Mouse (Mus musculus) liver, adult (tissue): ENCODE data around the gene Ssh2.

Experiments used
- GATA4 ChIP-seq: IDR thresholded peaks from 2 replicates; pipeline ENCODE4 v1.6.1; 2014; ENCODE audit warnings: mild to moderate bottlenecking, low read length; ENCODE audit not compliant: insufficient replicate concordance

The Ssh2 gene

DNA sequence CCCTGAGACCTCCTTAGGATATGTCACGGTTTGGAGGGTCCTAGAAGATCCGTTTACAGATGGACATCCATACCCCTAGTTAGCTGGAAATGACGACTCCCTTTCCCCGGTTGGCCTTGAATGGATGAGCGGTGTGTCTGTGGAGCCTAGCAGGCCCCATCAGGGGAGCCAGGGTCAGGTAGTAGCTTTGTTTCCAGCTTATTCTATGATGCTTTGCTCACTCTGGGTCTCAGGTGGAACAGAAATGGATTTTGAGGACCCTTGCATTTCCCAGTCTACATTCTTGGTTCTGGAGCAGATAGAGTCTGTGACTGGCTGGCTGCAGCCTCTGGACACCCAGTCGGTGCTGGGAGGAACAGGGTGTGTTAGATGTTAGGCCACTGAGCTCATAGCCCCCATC is 278.7 kb downstream of the Ssh2 start:
- TF ChIP-seq GATA4, result no peak

DNA sequence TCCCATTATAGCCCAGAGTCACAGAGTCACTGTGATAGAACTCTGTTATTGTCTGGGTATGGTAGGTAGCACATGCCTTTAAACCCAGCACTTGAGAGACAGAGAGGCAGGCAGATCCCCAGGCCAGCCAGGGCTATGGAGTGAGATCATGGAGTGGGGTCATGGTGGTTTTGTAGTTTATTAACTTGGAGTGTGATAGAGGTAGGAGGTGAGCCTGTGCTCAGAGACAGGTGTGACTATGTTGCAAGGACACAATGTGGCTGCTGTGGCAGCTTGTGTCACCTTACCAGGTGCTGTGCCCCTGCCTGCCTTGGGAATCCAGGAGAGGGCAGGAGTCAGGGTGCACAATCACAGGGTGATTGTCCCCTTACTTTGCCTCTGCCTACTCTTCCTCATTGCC is 279.4 kb downstream of the Ssh2 start:
- no peak for TF ChIP-seq GATA4

DNA sequence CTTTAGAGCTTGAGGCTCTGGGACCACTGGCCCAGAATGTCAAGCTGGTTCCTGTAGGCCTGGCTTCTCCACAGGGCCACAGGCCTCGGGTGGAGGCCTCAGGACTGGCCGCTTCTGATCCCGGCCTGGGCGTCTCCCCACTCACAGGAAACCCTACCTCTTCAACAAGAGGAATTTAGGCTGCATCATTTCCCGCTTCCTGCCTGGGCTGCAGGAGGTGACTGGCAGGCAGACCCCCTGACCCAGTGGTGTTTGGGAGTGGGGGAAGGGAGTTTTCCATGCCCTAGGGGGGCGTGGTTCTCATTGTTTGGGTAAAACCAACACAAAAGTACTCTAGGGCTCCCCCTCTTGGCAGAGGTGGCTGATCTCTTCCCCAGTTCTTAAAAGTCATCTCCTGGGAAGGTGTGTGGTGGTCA is 281.3 kb downstream of the Ssh2 start:
- no peak; the same call in 1 of the 2 replicates for TF ChIP-seq GATA4

DNA sequence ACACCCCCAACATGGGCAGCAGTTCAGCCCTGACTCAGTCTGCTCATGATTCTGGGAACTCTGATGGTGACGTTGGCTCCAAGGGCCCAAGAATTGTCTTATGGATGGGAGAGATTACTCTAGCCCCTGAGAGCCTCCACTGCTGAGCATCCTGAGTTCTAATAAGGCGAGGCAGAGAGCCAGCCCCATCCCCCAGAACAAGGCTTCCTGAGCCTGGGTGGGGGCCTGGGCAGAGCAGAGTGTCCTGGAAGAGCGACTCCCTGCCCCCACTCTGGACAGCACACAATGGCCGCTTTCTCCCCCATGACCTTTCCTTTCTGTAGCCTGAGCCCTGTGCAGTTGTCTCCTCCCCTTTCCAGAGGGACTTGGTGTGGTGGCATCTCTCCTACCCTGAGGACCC is 281.8 kb downstream of the Ssh2 start:
- no peak for TF ChIP-seq GATA4

DNA sequence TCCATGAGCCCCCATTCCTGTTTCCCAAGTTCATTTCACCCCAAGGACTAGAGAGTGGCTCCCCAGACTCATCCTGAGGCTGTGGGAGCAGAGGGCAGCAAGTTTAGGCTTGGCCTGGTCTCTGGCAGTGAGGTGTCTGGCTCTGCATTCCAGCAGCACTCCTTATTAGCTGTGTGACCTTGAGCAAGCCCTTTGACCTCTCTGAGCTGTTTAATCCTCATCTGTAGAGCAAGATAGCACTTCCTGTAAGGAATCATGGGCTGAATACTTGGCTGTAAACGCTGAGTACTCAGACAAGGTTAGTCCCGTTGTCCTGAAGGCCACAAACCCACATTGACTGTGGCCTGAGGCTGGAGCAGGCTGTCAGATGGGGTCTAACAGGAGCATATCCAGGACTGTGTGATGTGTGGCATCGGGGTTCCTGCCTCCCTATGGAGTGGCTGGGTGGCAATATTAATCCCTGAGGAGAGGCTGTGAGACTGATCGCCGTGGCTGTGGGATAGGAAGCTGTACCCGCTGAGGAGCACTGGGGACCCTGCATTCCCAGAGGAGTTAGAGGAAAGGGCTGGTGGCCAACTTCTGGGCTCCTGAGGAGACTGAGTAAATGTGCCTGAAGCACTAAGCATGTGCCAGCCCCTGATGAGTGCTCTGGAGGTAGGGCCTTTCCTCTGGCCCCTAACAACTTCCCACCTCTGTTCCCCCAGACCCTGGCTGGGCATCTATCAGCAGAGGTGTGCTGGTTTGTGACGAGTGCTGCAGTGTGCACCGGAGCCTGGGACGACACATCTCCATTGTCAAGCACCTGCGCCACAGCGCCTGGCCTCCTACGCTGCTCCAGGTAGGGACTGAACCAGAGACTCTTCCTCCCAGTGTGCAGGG is 282.4 kb downstream of the Ssh2 start:
- no peak for TF ChIP-seq GATA4

DNA sequence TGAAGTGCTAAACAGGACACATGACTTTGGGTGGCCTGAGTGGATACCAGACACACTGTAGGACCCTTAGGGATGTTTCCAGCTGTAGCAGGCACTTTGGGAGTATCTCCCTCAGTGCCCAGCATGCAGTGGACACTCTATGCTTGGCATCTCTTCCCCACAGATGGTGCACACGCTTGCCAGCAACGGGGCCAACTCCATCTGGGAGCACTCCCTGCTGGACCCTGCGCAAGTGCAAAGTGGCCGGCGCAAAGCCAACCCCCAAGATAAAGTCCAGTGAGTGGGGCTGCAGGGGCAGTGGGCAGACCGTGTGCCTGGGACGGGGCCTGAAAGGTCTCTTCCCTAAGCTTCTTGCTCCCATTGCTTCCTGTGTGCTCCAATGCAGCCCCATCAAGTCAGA is 283.3 kb downstream of the Ssh2 start:
- no peak for TF ChIP-seq GATA4

DNA sequence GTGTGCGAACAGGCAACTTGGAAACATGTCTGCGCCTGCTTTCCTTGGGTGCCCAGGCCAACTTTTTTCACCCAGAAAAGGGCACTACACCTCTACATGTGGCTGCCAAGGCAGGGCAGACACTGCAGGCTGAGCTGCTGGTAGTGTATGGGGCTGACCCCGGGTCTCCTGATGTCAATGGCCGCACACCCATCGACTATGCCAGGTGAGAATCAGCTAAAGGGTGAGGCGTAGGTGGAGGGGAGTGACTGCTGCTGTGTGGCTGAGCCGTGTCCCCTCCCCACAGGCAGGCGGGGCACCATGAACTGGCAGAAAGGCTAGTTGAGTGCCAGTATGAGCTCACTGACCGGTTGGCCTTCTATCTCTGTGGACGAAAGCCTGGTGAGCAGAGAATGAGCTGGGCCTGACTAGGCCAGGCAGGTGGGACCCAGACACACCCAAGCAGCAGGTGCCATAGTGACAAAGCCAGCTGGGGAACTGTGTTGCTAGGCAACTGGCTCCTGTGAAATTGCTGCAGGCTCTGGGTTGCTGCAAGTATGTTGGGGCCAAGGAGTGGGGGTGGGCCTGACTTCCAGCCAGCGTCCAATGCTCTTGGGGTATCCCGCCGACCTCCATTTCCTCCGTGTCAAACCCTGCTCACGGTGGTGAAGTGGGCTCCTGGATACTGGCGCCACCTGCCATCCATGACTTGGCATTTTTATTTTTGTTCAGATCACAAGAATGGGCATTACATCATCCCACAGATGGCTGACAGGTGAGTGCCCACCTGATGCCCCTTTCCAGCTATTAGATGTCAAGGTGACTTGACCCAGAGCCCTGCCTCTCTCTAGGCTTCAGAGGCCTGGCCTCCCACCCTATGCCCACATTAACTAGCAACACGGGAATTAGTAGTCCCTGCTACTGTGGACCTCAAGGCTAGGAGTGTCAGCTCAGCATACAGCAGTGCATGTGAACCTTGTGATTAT is 284.6 kb downstream of the Ssh2 start:
- no peak for TF ChIP-seq GATA4

DNA sequence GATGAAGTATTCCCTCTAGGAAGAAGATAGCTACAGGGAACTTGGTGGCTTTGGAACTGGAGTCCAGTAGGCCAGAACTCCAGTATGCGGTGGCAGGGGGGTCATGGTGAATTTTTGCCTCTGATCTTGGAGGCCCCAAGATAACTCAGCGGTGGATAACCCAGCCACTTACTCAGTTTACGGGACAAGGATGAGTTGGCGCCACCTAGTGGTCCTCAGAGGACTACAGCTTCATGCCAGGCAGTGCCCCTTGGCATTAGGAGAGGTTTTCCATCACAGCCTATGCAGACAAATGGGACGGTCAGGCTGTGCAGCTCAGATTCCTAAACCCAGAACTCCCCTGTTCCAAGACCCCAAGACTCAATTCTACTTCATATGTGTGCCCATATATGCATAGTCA is 285.3 kb downstream of the Ssh2 start:
- no peak for TF ChIP-seq GATA4

DNA sequence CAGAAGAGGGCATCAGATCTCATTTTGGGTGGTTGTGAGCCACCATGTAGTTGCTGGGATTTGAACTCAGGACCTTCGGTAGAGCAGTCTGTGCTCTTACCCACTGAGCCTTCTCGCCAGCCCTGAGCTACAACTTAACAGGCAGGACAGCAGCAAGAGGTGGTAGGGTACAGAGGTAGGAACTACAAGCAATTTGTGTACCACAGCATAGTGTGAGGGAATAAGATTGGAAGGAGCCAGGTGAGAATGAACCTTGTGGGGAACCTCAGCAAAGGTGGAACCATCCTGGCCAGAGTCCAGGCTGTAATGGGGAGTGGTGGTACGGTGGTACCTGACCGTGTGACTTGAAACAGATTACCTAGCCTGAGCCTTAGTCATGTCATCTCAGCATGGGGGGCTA is 285.9 kb downstream of the Ssh2 start:
- TF ChIP-seq GATA4, result no peak

DNA sequence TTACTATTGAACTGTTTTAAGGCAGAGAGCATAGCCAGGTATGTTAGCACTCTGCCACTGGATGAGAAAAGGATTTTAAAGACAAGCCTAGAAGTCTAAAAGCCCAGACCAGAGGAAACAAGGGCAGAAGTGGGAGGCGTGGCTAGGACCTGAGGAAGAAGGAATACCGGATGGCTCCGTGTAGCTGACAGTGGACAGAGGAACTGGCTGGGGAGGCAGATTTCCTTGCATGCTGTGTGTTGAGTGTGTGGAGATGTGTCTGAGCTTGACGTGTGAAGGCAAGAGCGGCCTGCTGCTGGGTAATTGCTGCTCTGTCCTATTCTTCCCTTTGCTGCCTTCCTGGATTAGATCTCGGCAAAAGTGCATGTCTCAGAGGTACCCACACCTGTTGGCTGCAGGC is 286.4 kb downstream of the Ssh2 start:
- no peak for TF ChIP-seq GATA4

DNA sequence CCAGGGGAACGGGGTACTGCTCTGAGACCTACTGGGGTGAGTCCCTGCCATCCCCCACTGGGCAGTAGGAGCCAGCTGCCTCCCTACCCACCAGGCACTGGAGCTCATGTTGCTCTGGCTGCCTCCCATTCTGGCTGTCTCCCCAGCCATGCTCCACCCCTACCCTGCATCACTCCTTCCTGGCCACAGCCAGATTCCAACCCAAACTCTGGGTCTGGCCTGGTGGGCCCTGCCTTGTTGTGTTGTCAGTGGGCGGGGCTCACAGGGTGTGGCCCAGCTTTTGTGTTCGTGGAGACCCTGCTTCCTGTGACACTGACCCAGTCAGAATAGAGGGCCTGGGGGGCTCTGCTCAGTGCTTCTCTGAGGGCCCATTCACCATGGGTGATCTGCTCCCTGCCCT is 287.4 kb downstream of the Ssh2 start:
- TF ChIP-seq GATA4, result no peak

DNA sequence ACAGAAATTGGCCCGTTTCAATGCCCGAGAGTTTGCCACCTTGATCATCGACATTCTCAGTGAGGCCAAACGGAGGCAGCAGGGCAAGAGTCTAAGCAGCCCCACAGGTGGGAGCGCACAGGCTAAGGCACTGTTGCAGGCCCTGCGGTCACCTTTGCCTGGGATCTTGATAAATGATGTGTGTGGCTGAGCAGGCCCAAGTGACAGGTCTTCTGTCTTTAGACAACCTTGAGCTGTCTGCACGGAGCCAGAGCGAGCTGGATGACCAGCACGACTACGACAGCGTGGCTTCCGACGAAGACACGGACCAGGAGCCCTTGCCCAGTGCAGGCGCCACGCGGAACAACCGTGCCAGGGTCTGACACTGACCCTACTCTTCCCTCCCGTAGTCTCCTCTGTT is 288.3 kb downstream of the Ssh2 start:
- no peak for TF ChIP-seq GATA4

DNA sequence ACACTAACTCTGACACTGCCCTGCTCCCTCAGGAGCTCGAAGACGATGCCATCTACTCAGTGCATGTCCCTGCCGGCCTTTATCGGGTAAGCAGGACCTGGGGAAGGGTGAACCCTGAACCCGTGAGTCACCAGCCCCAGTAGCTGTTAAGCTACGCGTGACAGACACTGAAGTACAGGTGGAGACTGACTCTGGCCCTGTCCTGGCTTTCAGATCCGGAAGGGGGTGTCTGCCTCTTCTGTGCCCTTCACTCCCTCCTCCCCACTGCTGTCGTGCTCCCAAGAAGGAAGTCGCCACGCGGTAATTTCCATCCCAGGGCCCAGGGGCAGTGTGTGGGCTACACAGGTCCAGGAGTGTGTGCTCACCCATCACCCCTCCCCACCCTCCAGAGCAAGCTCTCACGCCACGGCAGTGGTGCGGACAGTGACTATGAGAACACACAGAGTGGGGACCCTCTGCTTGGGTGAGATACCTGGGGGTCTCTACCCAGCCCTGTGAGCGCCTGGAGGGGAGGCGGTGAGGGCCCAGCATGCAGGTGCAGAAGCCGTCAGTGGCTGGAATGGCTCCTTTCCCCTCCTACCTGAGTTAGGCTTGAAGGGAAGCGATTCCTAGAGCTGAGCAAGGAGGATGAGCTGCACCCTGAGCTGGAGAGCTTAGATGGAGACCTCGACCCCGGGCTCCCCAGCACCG is 289.3 kb downstream of the Ssh2 start:
- no peak for TF ChIP-seq GATA4

DNA sequence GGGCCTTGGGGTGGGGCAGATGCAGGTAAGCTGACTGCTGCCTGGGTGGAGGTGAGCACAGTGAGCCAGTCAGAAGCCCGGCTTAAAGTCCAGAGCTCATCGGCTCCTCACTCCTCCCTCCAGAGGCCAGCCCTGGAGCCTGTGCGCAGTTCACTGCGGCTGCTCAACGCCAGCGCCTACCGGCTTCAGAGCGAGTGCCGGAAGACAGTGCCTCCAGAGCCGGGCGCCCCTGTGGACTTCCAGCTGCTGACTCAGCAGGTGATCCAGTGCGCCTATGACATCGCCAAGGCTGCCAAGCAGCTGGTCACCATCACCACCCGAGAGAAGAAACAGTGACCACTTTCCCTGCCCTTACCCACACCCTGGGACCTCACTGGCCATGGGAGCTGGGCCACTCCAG is 290.2 kb downstream of the Ssh2 start:
- no peak for TF ChIP-seq GATA4

DNA sequence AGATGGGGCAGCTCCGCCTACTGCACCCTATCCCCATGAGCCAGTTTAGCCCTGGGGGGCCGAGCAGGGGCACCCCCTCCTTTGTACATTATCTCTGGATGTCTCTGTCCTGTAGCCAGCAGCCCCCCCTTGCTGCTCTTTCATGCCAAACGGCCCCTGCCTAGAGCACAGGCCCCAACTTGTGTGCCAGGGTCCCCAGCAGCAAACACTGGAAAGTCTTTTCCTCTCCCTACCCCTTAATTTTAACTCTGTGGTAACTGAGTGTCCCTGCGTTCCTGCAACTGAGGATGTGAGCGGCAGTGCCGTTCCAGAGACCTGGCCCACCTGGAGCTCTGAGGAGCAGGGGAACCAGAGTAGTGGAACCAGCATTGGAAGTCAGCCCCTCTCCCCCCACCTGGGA is 290.9 kb downstream of the Ssh2 start:
- no peak for TF ChIP-seq GATA4
